Comparison of ENCODE assay signal across 8 mouse cellular contexts in genomic region chr3:68713550-68713949, GRCm38 (mm10). TPM values are rescaled to one million over a fixed set of nuclear protein-coding genes. Genes with fewer than 3 reads are reported as not detected.
A peak's percentile ranks its signal among the peaks of the same experiment; 100 is the strongest.
DNase-seq lines count a peak whose midpoint lies in the region; ATAC-seq lines count a peak whose summit lies in the region.

No protein-coding gene starts in this region.

- no peaks in the 10 kb centered on the region for H3K4me1 ChIP-seq in embryonic facial prominence, embryonic 12.5 days

- no peak overlapping the region for H3K9ac ChIP-seq in embryonic facial prominence, embryonic 12.5 days

- H3K4me2 ChIP-seq in embryonic facial prominence, embryonic 12.5 days (replicated peaks): peak overlapping the region; percentile 26; the same call in 1 of the 2 replicates

- no peaks in the 10 kb centered on the region for H3K9me3 ChIP-seq in embryonic facial prominence, embryonic 12.5 days

- DNase-seq in ovary, postnatal 14 days (ENCODE audit: low spot score): peak; percentile 39
- DNase-seq in ovary, postnatal 10 days (ENCODE audit: low spot score): no peak
- peak; percentile 76 for DNase-seq in adrenal gland, postnatal 10 days
- peak; percentile 73 to 80 for DNase-seq in heart, postnatal 14 days
- peak; percentile 47 to 81 for DNase-seq in left cerebral cortex, postnatal 14 days (ENCODE audit: low spot score in 2 of 2)
- peak; percentile 73 for DNase-seq in mesoderm, embryonic 11.5 days (ENCODE audit: low read depth, low spot score)
- DNase-seq in telencephalon, adult 2 months (ENCODE audit: low read depth, low spot score): peak; percentile 36

- intact Hi-C loops in heart, postnatal 14 days (cut with DNase I): loop anchor here (2.0 to 10.0 kb wide), 3 partner anchors 151 to 351 kb away; no protein-coding TSS in a partner anchor
- intact Hi-C loops in left cerebral cortex, postnatal 14 days (cut with DNase I): loop anchor here (2.0 to 10.0 kb wide), 3 partner anchors 67 to 351 kb away; no protein-coding TSS in a partner anchor

- H3K27ac ChIP-seq in embryonic facial prominence, embryonic 12.5 days: no peak overlapping the region

- no peak for ATAC-seq in embryonic facial prominence, embryonic 12.5 days (ENCODE audit: insufficient number of reproducible peaks, insufficient read depth, low FRiP score, low TSS enrichment)

- no peaks in the 10 kb centered on the region for H3K27me3 ChIP-seq in embryonic facial prominence, embryonic 12.5 days

- H3K4me3 ChIP-seq in embryonic facial prominence, embryonic 12.5 days: no peak overlapping the region

- no peaks in the 10 kb centered on the region for H3K36me3 ChIP-seq in embryonic facial prominence, embryonic 12.5 days

- 12% methylated on average over 7 of the region's 7 CpGs for WGBS in embryonic facial prominence, embryonic 12.5 days

RNA-seq across cellular contexts. Expression of gene Il12a, which starts 23.1 kb away (rescaled TPM):
- under 1 TPM; 0.70 to 0.90 TPM for total RNA-seq in adrenal gland, postnatal 10 days (2021)
- 0.26 TPM in 1 of 2 replicates, not detected in the other for polyA plus RNA-seq in embryonic facial prominence, embryonic 12.5 days (2016; fragmentation: Nextera tagmentation; extraction: Ambion mirVana)
- total RNA-seq in heart, postnatal 14 days (2021): under 1 TPM; 0.27 to 0.60 TPM
- total RNA-seq in left cerebral cortex, postnatal 14 days (2021): 1 to 10 TPM; 2.3 to 2.5 TPM
